Mouse (Mus musculus) layer of hippocampus, postnatal 14 days (tissue): ENCODE measurements around the gene Ptgfr. TPM values are rescaled to one million over a fixed set of nuclear protein-coding genes. Genes with fewer than 3 reads are reported as not detected.

Source experiments
- total RNA-seq, 2 experiments: library from RNA; stranded (reverse); gene quantifications; 2 replicates each; pipeline ENCODE4 v1.2.3; 2021

Ptgfr gene
- total RNA-seq, 2 experiments from 2014 or later: 0.37 to 0.45 TPM

Other genes starting within 250 kb of the Ptgfr start
- not detected for gene Ifi44, start 87.7 kb downstream of the Ptgfr start, total RNA-seq
- not detected for gene Ifi44l, start 74.7 kb downstream of the Ptgfr start, total RNA-seq